Mouse (Mus musculus) heart, adult 11 months (tissue): ENCODE results near the gene Impg1.
A peak's percentile ranks its signal among the peaks of the same experiment; 100 is the strongest.

Experiments
- DNase-seq: peaks from one replicate; pipeline ENCODE4 v3.0.0; 2022

Impg1 gene

DNA sequence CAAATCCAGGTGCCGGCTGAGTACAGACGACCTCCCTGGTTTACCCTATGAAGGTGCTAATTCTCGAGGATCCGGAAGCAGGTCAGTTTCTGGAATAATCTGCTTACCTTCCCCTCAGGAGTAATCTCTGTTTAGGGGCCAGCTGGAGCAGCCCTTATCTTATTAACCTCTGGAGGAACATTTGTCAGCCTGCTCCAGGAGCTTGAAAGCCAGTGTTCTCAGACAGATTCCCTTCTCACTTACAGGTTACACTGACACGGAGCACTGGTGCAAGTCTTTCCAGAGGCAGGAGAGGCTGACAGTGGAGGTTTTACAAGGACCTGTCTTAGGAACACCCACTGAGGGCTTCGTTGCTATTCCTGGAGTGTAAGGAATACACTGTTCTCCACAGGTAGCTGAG, at the start of gene Impg1:
Gene Impg1, minus strand, starts transcription at position 101 of the 400 bp plus-strand sequence.
- DNase-seq: no peak

DNA sequence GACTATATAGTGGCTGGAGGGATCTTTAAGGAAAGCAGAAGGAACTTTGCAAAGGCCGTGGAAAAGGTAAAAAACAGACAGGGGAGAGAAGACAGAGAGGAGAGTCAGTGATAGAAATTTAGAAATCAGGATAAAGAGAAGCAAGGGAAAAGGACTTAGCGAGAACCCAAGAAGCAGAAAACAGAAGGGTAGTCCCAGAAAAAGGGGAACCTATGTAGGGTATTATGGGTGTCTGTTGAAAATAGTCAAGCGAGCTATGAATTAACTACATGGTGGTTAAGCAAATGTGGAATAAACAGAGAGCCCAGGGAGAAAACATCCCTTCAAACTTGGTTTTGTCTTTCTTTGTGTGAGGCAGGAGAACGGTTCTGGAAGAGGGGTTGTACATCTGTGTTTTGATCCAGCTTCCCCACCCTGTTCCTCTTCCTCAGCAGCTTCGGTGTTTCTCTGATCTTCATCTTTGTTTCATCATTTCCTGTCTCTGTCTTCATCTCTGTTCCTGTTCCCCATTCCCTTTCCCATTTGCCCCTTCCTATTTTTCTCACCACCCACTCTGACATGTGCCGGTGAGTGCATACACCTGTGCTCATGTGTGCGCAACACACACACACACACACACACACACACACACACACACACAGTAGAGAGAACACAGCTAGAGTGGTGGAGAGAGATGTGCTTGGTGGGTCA, 44.3 kb upstream of the Impg1 start:
- DNase-seq: no peak

DNA sequence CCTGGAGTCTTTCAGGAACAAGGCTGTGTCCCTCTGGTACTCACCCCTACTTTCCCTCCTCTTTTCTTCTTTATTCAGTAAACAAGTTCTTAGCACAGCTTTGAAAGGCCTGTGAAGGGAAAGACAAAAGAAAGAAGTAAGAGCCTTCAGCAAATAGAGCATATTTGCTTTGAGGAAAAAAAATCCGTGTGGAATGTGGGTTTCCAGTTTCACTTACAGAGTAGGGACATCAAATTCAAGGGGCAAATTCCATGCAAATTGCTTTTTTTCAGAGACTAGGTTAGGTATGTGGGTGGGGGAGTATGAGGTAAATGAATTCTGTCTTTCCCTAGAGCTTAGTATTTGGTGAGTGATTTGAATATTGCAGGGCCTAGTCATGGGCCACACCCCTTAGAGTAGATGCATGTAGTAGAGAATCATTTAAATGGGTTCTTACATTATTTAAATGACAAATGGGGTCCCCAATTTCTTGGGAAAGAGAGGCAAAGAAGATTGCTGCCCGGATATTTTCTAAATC, 39.3 kb upstream of the Impg1 start:
- no peak for DNase-seq

DNA sequence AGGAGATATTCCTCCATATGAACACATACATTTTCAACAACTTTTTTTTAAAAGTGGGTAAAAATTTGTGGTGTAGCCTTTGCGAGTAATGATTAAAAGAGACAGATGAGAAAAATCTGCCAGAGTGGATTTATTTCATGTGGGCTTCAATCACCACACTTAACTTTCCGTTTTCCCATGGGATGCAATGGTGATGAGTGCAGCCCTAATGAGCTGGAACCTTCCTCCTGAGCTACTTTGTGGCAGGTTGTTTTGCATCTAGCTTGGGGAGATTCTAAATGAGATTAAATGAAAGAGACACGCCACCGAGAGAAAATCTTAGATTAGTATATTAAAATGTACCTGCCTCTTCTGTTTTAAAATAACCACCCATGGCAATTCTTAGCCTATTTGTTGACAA, 26.3 kb upstream of the Impg1 start:
- DNase-seq: no peak

DNA sequence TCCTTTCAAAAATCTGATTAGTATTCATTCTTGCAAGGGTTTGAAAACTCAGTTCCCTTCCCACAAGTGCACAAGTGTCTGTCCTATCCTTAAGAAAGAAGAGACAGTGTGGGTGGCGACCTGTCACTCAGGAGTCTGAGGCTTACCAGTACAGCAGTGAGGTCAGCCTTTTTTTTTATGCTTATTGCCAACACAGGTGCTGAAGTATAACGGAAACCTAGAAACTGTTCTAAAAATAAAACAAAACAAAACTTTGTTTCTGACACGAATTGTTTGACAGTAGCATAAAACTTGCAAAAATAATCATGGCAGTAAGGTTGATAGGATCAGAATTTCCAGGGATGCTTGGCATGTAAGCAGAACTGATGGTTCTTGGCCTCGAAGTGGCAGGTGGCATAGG, 4.9 kb downstream of the Impg1 start:
- DNase-seq: no peak

DNA sequence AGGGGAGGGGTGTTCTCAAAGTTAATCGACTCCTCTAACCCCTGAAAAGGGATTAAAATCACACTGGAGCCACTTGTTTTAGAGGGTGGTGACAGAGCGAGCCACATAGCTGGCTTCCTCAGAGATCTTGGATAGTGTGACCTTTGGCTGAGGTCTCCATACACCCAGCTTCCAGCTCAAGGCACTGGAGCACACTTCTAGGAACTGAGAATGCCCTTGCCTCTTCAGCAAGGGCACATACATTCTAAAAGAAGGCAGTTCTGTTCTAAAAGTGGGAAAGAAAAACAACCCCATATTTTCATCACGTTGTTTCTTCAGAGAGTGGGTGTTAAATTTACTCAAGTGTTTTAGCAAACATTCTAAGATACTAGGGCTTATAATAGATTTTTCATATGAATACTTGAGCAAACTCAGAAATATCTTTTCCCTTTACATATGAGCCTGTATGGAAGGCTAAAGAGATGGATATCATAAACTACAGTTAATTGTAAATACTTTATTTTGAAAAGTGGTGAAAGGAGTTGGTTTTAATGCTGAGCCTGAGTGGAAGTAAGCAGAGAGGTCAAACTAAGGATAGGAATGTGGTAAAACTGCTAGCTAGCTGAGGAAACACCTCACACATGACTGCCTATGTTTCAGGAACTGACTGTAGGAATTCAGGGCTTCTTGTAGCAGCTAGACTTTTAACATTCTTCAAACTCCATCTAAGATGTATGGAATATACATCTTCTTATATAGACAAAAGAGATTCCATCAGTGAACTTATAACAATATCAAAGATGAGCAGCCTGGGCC, 14.6 kb downstream of the Impg1 start:
- no peak for DNase-seq

DNA sequence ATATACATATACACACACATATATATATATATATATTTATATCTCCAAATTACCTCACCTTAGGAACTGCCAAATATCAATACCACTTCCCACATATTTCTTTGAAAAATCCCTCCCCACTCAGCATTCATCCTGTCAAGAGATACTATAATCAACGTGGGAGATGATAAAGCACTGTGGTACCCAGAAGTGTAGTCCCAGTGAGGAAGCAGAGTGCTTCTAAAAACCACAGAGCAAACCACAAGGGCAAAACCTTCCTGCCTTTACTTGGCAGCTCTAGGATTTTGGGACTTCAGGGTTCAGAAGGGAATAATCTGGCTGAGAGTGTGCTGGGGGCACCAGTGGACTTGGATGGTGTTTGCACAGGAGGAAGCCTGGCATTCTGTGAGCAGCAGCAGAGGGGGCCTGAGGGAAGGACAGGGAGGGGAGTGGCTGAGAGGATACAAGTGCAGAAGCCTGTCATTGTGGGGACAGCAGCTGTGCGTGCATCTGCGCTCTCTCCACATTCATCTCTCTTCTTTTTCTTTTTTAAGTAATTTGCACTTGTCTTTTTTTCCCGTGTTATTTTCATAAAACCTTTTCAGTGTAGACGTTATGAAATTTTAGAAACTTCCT, 24.1 kb downstream of the Impg1 start:
- DNase-seq: no peak

DNA sequence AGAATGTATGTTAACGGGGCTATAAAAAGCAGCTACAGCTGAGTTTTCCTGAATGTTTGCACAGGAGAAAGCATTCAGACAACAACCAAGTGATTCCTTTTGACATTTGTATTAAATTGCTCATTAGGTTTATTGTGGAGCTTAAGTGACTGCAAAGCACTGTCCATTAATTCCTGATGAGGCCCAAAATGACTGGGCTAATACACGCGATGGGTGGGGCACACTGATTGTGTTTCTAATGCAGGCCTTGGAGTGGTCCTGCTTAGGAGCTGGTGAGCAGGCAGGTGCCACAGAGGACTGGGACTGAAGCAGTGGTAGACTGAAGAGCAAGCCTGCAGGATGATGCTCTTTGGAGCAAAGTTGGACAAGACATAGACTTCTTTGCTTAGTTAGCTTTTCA, 73.9 kb downstream of the Impg1 start:
- no peak for DNase-seq

DNA sequence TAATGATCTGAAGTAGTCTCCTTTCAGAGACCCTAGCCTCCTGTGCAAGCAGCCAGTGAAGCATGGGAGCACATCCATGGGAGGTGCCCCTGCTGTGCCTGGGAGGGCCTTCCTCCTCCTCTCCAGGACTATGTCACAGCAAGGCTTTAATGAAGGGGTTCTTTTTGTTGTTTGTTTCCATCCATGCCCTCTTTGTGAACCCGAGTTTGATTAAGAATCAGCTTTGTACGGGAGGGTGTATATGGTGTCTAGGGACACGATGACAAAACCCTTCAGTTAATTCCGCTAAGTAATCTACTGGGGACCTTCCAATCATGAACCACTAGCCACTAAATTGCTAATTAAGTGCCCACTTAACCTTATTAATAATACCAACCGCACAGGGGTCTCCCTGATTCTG, 74.3 kb downstream of the Impg1 start:
- no peak for DNase-seq

DNA sequence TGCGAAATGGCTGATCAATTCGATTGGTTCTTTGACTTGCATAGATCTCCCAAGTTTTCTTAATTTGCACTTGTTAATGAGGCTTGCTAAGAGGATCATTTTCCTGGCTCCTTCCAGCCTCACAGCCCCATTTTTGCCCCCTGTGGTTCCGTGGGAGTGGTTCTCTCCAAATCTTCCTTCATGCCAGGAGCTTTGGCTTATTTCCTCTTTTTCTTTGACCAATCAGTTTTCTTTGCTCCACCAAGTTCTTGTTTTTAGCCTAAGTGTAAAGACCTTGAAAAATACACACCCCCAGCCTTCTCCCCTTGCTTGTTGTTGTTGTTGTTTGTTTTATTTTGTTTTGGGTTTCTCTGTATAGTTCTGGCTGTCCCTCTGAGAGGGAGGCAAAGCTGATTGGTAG, 77.4 kb downstream of the Impg1 start:
- DNase-seq: no peak

DNA sequence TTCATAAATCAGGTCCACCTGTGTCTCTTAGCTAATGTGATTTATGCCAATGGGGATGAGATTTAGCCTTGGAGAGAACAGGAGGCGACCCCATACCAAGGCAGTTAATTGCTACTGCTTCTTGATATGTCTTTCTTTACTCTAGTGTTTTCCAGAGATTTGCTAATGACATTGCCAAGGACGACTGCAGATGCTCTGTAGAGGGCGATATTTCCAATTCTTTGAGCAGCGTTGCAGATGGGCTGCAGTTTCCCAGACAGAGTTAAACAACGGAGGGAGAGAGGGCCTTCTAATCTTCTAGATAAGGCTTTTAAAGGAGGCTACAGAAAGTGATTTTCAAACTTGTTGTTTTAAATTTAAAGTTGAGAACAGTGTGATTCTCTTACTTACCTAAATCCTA, 78.8 kb downstream of the Impg1 start:
- DNase-seq: no peak

DNA sequence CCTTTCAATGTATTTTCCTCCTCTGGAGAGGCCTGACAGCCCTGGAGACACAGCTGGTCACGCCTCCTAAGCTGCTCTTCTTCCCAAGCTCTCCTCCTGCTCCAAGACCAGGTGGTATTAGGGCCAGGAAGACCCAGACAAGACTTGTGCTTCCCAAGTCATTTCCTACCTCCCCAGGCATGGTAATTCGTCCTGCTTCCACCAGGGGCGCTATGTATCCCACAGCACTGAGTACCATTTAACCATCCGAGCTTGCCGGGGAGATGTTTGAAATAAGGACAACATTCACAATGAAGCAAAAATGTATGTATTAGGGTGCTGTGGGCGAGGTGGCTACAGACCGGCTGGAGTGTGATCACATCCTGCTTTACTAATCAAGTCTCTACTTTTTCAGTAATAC, 79.3 kb downstream of the Impg1 start:
- no peak for DNase-seq

DNA sequence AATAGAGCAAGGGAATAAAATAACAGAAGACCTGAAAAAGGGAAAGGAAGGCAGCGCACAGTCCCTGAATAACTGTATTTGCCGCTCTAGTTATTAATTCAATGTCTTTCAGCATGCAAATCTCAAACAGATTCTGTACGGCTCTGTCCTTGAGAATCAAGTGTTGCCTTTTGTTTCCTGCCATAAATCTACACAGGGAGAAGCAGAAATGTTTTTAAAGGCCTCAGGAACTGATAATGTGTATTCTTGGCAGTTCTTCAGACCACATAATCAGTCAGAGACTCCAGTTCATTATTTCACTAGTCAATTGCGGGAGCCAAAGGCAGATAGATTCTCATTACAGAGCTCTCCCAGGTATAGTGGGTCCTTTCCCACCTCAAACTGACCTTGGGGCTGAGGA, 82.6 kb downstream of the Impg1 start:
- no peak for DNase-seq

DNA sequence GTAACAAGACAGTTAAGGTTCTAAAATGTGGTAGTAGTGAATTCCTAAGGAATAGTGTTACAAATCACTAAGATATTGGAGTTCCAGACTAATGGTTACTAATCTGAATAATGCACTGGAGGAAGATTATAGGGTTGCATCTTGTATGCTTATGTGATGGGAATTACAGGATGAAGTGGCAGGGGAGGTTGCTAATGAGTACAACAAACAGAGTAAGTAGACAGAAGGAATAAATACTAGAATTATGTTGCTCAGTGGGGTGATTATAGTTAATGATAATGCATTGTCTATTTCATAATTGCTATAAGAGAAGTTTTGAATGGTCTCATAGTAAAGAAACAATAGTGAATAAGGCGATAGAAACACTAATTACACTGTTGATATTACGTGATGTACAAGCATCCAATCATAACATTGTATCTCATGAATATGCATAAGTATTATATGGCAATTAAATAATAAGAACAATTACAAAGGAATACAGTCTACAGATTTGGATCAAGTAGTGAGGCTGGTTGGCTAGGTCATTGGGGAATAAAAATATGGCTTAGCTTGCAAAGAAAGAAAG, 85.1 kb downstream of the Impg1 start:
- DNase-seq: no peak

DNA sequence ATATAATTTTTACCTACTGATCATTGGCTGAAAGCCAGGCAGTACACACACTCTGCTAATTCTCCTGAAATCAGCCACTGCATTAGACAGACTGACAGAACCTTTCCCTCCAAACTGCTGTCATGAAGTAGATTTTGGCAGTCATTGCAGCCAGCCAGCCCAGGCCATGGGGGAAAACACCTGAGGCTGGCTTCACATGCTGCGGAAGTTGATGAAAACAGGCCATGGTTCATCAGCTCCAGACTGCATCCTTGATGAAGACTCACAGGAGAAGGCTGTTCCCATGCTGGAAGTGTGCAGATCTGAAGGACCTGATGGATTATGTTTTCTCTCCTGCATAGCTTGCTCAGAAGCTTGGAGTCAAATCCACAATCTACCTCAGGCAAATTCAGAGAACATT, 91.2 kb downstream of the Impg1 start:
- DNase-seq: no peak

DNA sequence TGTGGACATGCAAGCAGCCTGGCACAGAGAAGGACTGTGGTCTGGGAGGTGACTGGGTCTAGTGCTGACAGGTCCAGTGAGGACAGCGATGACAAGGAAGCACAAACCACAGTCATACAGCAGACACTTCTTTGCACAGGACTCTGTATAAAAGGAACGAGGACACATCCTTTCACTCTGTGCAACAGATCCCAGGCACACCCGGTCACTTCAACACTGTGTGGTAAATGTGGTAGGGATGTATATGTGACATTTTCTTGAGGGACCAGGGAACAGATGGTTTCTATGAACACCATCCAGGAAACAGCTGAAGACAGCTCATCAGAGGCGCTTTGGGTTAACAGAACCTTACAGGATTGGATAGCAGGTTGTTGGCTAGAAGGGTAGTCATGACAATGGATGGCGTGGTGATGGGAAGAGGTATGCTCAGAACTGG, 92.0 kb downstream of the Impg1 start:
- no peak for DNase-seq

DNA sequence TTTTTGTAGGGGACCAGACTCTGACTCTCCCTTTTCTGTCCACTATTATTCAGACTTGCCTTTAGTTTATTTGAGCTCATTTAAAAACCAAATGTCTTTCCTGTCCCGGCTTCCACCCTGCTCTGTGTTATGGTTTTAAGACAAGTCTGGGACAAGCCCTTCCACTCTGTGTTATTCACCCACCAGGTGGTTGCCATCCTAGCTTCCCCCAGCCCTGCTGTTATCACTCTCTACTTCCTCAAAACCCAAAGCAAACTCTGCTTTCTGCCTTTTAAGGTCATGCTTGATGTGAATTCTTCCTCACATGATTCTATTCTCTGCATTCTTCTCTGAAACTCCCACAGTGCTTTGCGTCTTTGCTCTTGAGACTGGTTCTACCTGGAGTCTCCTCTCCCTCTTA, 96.6 kb downstream of the Impg1 start:
- peak; percentile 51 for DNase-seq

DNA sequence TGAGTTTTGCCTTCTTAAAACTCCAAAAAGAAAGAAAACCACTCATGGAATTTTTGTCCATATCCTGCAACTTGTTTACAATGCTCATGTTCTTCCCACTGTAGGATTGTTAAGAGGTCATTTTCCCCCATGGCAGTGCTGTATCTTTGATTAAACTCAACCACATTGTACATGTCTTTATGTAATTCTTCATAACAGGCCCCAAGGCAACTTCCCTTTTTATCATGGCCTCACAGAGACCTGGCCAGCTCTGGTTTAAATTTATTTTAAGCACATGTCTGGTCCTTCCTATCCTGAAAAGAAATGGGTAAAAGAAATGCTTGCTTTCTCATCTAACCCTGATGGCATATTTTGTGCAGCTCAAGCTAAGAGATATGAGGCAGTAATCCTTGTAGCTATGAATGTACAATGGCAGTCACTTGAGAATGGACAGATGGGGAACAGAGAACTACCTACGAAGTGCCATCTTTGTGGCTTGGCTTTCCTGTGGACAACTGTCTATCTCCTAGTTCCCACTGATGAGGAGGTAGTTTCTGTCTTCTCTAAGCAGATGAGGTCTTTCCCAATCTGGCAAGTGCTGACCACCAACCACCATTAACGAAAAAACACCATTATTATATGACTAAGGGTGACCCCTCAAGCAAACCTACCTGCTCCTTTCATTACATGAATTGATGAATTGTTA, 97.6 kb downstream of the Impg1 start:
- no peak for DNase-seq

DNA sequence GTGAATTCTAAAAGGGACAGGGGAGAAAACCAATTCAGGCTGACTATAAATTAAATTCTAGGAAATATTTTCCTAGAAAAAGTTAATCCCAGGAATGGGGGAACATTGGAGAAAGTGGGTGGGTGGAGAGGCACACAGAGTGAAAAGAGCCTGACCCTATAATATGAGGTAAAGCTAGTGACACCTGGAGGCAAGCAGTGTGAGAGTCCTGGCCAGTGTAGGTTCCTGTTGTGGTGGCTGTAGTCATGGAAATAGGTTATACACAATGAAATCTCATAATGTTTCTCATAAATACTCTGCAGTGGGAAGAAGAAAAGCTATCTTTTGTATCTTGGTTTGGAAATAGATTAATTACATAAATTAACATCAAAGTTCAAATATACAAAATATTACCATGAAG, 105.2 kb downstream of the Impg1 start:
- DNase-seq: peak; percentile 9

DNA sequence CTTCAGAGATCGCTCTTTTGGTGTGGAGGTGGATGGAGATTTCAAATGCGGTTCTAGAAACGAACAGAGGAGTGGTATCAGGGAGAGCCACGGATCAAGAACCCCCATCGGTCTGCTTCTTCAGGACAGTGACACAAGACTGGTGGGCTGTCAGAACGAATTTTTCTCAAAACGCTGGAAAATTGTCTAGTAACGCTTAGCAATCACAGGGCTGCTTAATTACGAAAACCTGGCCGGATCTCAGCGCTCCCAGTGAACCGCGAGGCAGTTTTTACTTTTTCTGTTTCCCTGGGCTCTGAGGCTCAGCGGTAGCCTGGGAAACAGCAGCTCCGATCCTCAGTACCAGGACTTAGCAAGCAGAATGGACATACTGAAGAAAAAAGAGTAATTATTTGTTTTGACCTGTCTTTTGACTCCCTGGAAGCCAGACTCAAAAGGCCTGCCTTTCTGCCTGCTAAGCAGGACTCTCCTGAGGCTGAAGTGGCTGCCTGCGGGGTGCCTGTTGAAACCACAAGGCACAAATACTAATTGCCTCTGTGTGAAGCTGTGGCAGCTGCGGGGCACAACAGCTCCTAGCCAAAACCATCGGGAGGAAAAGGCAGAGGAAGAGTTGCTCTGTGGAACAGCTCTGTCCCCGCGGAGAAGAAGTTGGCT, 113.5 kb downstream of the Impg1 start:
- peak; percentile 75 for DNase-seq

DNA sequence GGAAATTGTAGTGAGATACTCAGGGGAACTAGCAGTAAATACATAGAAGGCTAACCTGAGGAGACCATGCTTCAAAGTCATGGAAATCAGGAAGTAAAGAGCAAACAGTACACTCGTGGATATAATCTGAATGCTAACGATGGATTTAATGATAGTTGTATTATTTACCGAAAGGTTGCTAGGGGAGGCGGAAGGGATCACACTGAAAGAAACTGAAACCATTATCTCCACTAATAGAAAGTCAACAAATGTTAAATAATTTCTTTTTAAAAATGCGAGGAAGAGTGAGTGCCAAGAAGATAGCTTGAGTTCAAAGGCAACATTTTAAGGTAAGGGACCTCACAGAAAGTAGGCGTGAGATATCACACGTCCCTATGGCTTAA, 114.0 kb downstream of the Impg1 start:
- DNase-seq: no peak

DNA sequence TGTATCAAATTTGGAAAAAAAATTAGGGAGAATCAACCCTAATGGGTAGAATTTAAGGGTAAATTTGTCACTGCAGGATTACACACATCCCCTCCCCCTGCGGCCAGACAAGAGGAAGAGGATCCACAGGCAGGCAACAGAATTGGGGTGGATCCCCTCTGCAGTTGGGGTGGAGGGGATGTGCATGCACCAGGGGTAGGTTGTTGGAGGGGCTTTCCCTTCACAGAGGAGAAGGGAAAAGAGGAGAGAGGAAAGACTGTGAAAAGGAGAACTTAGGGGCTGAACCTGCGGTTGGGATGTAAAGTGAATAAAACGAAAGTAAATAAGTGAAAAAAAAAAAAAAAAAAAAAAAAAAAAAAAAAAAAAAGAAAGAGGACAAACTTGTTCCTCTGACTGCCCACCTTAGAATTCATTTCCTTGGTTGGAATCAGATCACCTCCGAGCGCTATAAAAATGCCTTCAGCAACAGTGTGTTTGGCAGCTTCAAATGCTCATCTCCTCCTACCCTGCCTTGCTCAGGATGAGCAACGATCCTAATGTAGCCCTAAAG, 120.8 kb downstream of the Impg1 start:
- DNase-seq: peak; percentile 25
